Mouse (Mus musculus) hindbrain, embryonic 15.5 days (tissue): ENCODE results near the gene Ngfr. TPM values are rescaled to one million over a fixed set of nuclear protein-coding genes. Genes with fewer than 3 reads are reported as not detected.
"Not testable (repeated sequence)": the region's sequence is repeated elsewhere in the genome, so short reads cannot be mapped to it uniquely, and the experiment has no call there.

Experiments used
- ATAC-seq: fragments of 200-750 bp; cut with Nextera tagmentation; 2 replicates; pipeline ENCODE4 v1.8.0; 2017; ENCODE audit warnings: low read depth, moderate number of reproducible peaks, moderate TSS enrichment; ENCODE audit not compliant: low FRiP score
- H3K27ac ChIP-seq: fragments of 300-500 bp; sonication (generic); replicated peaks from 2 replicates; pipeline ENCODE4 v1.5.1; 2015; ENCODE audit warnings: mild to moderate bottlenecking, inconsistent platforms
- H3K27me3 ChIP-seq: fragments of 300-500 bp; sonication (generic); 2 replicates; pipeline ENCODE4 v1.6.1; 2015; ENCODE audit warnings: control low read depth, inconsistent platforms
- H3K36me3 ChIP-seq: fragments of 300-500 bp; sonication (generic); 2 replicates; pipeline ENCODE4 v1.6.1; 2015; ENCODE audit warnings: control low read depth, inconsistent platforms
- H3K4me1 ChIP-seq: fragments of 300-500 bp; sonication (generic); replicated peaks from 2 replicates; pipeline ENCODE4 v1.6.1; 2015; ENCODE audit warnings: control low read depth, inconsistent platforms
- H3K4me2 ChIP-seq: fragments of 300-500 bp; sonication (generic); 2 replicates; pipeline ENCODE4 v1.6.1; 2015; ENCODE audit warnings: moderate library complexity, mild to moderate bottlenecking, inconsistent platforms
- H3K4me3 ChIP-seq: fragments of 300-500 bp; sonication (generic); 2 replicates; pipeline ENCODE4 v1.5.1; 2015; ENCODE audit warnings: mild to moderate bottlenecking, inconsistent platforms
- H3K9ac ChIP-seq: fragments of 300-500 bp; sonication (generic); 2 replicates; pipeline ENCODE4 v1.6.1; 2015; ENCODE audit warnings: inconsistent platforms
- H3K9me3 ChIP-seq: fragments of 300-500 bp; sonication (generic); 2 replicates; pipeline ENCODE4 v1.6.1; 2016; ENCODE audit warnings: control low read depth, inconsistent platforms
- WGBS: fragments of 180-500 bp; shearing (Covaris S2); methylation state at CpG from one replicate; pipeline ENCODE4 v1.1.7; 2015; 5-methylcytosine and 5-hydroxymethylcytosine counted together
- polyA plus RNA-seq: library from polyadenylated mRNA; unstranded; fragments of >200 nt; fragmentation: Nextera tagmentation; extraction: Ambion mirVana; gene quantifications from 2 replicates; pipeline ENCODE4 v1.2.1, GENCODE M21; 2015

Gene Ngfr
- polyA plus RNA-seq, 1 experiment from 2014 or later, result 44.9 TPM

GRCm38 (mm10) chr11:95614739-95615138, 27.2 kb upstream of the Ngfr start:
- no peak for ATAC-seq
- Histone ChIP-seq H3K27me3 (no peaks in the 10 kb centered on the region), H3K4me1 (peaks cover 37% of the 10 kb centered on the region), H3K36me3 (no peaks in the 10 kb centered on the region), H3K9me3 (no peaks in the 10 kb centered on the region), H3K4me2 (no peak overlapping the region), H3K4me3 (no peak overlapping the region), H3K27ac (no peak overlapping the region), H3K9ac (no peak overlapping the region)
- WGBS, result 85% methylated on average over 8 of the region's 8 CpGs

GRCm38 (mm10) chr11:95611283-95611682, 23.7 kb upstream of the Ngfr start:
- Histone ChIP-seq H3K36me3 (no peaks in the 10 kb centered on the region), H3K27ac (0 out of 2 replicates have a peak overlapping the region, but pooled peaks have one; percentile 37), H3K9ac (no peak overlapping the region), H3K27me3 (no peaks in the 10 kb centered on the region), H3K4me2 (no peak overlapping the region), H3K4me3 (no peak overlapping the region), H3K4me1 (peaks cover 24% of the 10 kb centered on the region), H3K9me3 (no peaks in the 10 kb centered on the region)
- 25% methylated on average over 4 of the region's 4 CpGs for WGBS
- no peak for ATAC-seq

GRCm38 (mm10) chr11:95610391-95610902, 22.9 kb upstream of the Ngfr start:
- ATAC-seq, result no peak
- Histone ChIP-seq H3K27ac (peak overlapping the region; percentile 37; the same call in 1 of the 2 replicates), H3K9ac (peak overlapping the region; percentile 19; the same call in 1 of the 2 replicates), H3K27me3 (no peaks in the 10 kb centered on the region), H3K9me3 (no peaks in the 10 kb centered on the region), H3K4me1 (peaks cover 24% of the 10 kb centered on the region), H3K4me2 (peak overlapping the region; percentile 52), H3K36me3 (no peaks in the 10 kb centered on the region), H3K4me3 (peak overlapping the region; percentile 24)
- WGBS, result 18% methylated on average over 14 of the region's 15 CpGs

- Histone ChIP-seq H3K36me3 (no peaks in the 10 kb centered on the region), H3K9me3 (no peaks in the 10 kb centered on the region), H3K9ac (0 out of 2 replicates have a peak overlapping the region, but pooled peaks have one; percentile 19), H3K4me1 (peaks cover 24% of the 10 kb centered on the region), H3K27me3 (no peaks in the 10 kb centered on the region), H3K27ac (no peak overlapping the region), H3K4me3 (peak overlapping the region; percentile 24), H3K4me2 (peak overlapping the region; percentile 52)
- WGBS, result 59% methylated on average over 8 of the region's 8 CpGs
- ATAC-seq, result no peak
Observed at GRCm38 (mm10) chr11:95609924-95610323, 22.4 kb upstream of the Ngfr start.

- H3K27me3 ChIP-seq, H3K9me3 ChIP-seq, ATAC-seq, H3K27ac ChIP-seq, H3K4me3 ChIP-seq, H3K4me2 ChIP-seq, H3K9ac ChIP-seq, H3K36me3 ChIP-seq: not testable (repeated sequence)
- peaks cover 24% of the 10 kb centered on the region for H3K4me1 ChIP-seq
- WGBS, result 89% methylated on average over 4 of the region's 5 CpGs
Observed at GRCm38 (mm10) chr11:95607286-95607685, 19.8 kb upstream of the Ngfr start.

GRCm38 (mm10) chr11:95598214-95599062, 10.9 kb upstream of the Ngfr start:
- no peak overlapping the region for H3K9ac ChIP-seq
- peak overlapping the region; percentile 19; the same call in 1 of the 2 replicates for H3K4me2 ChIP-seq
- H3K27me3 ChIP-seq, result no peaks in the 10 kb centered on the region
- no peak overlapping the region for H3K4me3 ChIP-seq
- H3K4me1 ChIP-seq, result peaks cover 37% of the 10 kb centered on the region
- H3K27ac ChIP-seq, result no peak overlapping the region
- no peaks in the 10 kb centered on the region for H3K9me3 ChIP-seq
- H3K36me3 ChIP-seq, result no peaks in the 10 kb centered on the region
- 26% methylated on average over 14 of the region's 14 CpGs for WGBS
- no peak for ATAC-seq

GRCm38 (mm10) chr11:95597741-95598140, 10.2 kb upstream of the Ngfr start:
- Histone ChIP-seq H3K9ac (no peak overlapping the region), H3K9me3 (no peaks in the 10 kb centered on the region), H3K27ac (no peak overlapping the region), H3K27me3 (no peaks in the 10 kb centered on the region), H3K4me1 (peaks cover 37% of the 10 kb centered on the region), H3K4me2 (peak overlapping the region; percentile 19; the same call in 1 of the 2 replicates), H3K4me3 (no peak overlapping the region), H3K36me3 (no peaks in the 10 kb centered on the region)
- no peak for ATAC-seq
- WGBS, result 21% methylated on average over 13 of the region's 13 CpGs

- WGBS, result 33% methylated on average over 11 of the region's 11 CpGs
- Histone ChIP-seq H3K27ac (no peak overlapping the region), H3K9me3 (no peaks in the 10 kb centered on the region), H3K9ac (no peak overlapping the region), H3K4me3 (no peak overlapping the region), H3K4me2 (no peak overlapping the region), H3K27me3 (no peaks in the 10 kb centered on the region), H3K36me3 (no peaks in the 10 kb centered on the region), H3K4me1 (peaks cover 37% of the 10 kb centered on the region)
- ATAC-seq, result no peak
Observed at GRCm38 (mm10) chr11:95596704-95597103, 9.2 kb upstream of the Ngfr start.

GRCm38 (mm10) chr11:95596150-95596515, 8.6 kb upstream of the Ngfr start:
- peak overlapping the region; percentile 32; the same call in 1 of the 2 replicates for H3K27ac ChIP-seq
- no peak overlapping the region for H3K9ac ChIP-seq
- H3K4me2 ChIP-seq, result no peak overlapping the region
- H3K4me1 ChIP-seq, result peaks cover 37% of the 10 kb centered on the region
- no peaks in the 10 kb centered on the region for H3K9me3 ChIP-seq
- ATAC-seq, result no peak
- no peak overlapping the region for H3K4me3 ChIP-seq
- H3K27me3 ChIP-seq, result 0 out of 2 replicates have a peak, but pooled peaks cover under 1% of the 10 kb centered on the region
- no peaks in the 10 kb centered on the region for H3K36me3 ChIP-seq
- 32% methylated on average over 5 of the region's 5 CpGs for WGBS

GRCm38 (mm10) chr11:95595438-95596149, 8.1 kb upstream of the Ngfr start:
- Histone ChIP-seq H3K9ac (no peak overlapping the region), H3K4me3 (no peak overlapping the region), H3K27me3 (peaks cover 5% of the 10 kb centered on the region; the same call in 1 of the 2 replicates), H3K36me3 (no peaks in the 10 kb centered on the region), H3K9me3 (no peaks in the 10 kb centered on the region), H3K4me1 (peaks cover 37% of the 10 kb centered on the region), H3K4me2 (no peak overlapping the region), H3K27ac (peak overlapping the region; percentile 32; the same call in 1 of the 2 replicates)
- WGBS, result 19% methylated on average over 10 of the region's 10 CpGs
- ATAC-seq, result no peak; the same call in 1 of the 2 replicates

GRCm38 (mm10) chr11:95594686-95595212, 7.2 kb upstream of the Ngfr start:
- WGBS, result 21% methylated on average over 13 of the region's 13 CpGs
- Histone ChIP-seq H3K27ac (no peak overlapping the region), H3K4me2 (no peak overlapping the region), H3K4me1 (peaks cover 37% of the 10 kb centered on the region), H3K4me3 (no peak overlapping the region), H3K27me3 (peaks cover 5% of the 10 kb centered on the region; the same call in 1 of the 2 replicates), H3K9ac (no peak overlapping the region), H3K9me3 (no peaks in the 10 kb centered on the region), H3K36me3 (no peaks in the 10 kb centered on the region)
- ATAC-seq, result no peak
